Comparison of ENCODE assay signal across 39 mouse cellular contexts in the genomic region with DNA sequence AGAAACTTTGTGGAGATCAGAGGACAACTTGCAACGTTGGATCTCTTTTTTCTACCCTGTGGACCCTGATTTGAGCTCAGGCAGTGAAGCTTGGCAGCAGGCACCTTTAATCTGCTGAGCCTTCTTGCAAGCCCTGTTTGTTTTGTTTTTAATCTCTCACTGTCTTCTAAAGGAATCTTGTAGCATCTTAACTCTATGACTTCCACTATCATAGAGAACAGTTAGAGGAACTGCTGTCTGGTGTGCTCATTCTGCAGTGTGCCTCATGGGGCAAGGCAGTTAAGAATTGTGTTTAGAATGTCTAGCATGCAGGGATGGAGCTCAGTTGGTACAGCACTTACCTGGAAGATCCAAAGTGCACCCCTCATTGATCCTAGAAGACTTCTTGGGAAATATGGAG. TPM values are rescaled to one million over a fixed set of nuclear protein-coding genes. Genes with fewer than 3 reads are reported as not detected.
DNase-seq lines count a peak whose midpoint lies in the region; ATAC-seq and TF ChIP-seq lines count a peak whose summit lies in the region.
"Had no signal": no experiment of that assay in that cellular context is flagged by ENCODE, and none has a peak within 500 bp of the region (broad histone marks: within the 10 kb centered on the region; RNA-seq: fewer than 3 reads in every experiment).

No protein-coding gene starts in this region.

- no peaks in the 10 kb centered on the region for H3K27me3 ChIP-seq in heart, embryonic 10.5 days (ENCODE audit: insufficient read depth, poor library complexity, severe bottlenecking)
- no peaks in the 10 kb centered on the region for H3K27me3 ChIP-seq in embryonic facial prominence, embryonic 10.5 days (replicated peaks; ENCODE audit: low read depth, poor library complexity, severe bottlenecking)
- H3K27me3 ChIP-seq in liver, embryonic 14.5 days (ENCODE audit: control insufficient read depth, insufficient read depth, low read length) = no peaks in the 10 kb centered on the region
- H3K27me3 ChIP-seq: embryonic facial prominence, embryonic 13.5 days; heart, embryonic 15.5 days; limb, embryonic 12.5 days; midbrain, embryonic 15.5 days; Patski had no signal

- H3K27ac ChIP-seq in heart, embryonic 10.5 days = peak overlapping the region; percentile 80
- no peak overlapping the region for H3K27ac ChIP-seq in embryonic facial prominence, embryonic 10.5 days (replicated peaks)
- H3K27ac ChIP-seq in liver, embryonic 14.5 days = peak overlapping the region; percentile 91
- H3K27ac ChIP-seq: embryonic facial prominence, embryonic 13.5 days; forebrain, embryonic 12.5 days; kidney, postnatal 0 days; left cerebral cortex, adult 2 months; limb, embryonic 12.5 days; midbrain, embryonic 15.5 days had no signal

- ATAC-seq in liver, embryonic 14.5 days (ENCODE audit: insufficient read depth) = no peak
- ATAC-seq in megakaryocyte-erythroid progenitor cell, adult 5-6 weeks (replicated peaks; ENCODE audit: low FRiP score, low TSS enrichment, poor library complexity, severe bottlenecking) = 0 out of 2 replicates have a peak, but pooled peaks have one; percentile 5
- ATAC-seq: forebrain, postnatal 0 days; hindbrain, embryonic 16.5 days; lung, postnatal 0 days; midbrain, embryonic 15.5 days; Patski had no signal

- peak; percentile 41 for TF ChIP-seq EP300 in liver, embryonic 14.5 days (IDR thresholded peaks at IDR 0.05; ENCODE audit: low read depth)

- no peaks in the 10 kb centered on the region for H3K9me3 ChIP-seq in heart, embryonic 10.5 days
- H3K9me3 ChIP-seq in embryonic facial prominence, embryonic 10.5 days = no peaks in the 10 kb centered on the region
- no peaks in the 10 kb centered on the region for H3K9me3 ChIP-seq in liver, embryonic 14.5 days (ENCODE audit: control insufficient read depth, low read length)
- H3K9me3 ChIP-seq: embryonic facial prominence, embryonic 13.5 days; forebrain, embryonic 12.5 days; G1E; heart, embryonic 15.5 days; limb, embryonic 12.5 days; midbrain, embryonic 15.5 days had no signal

- WGBS in heart, embryonic 10.5 days = 31% methylated on average over 1 of the region's 1 CpGs
- WGBS in embryonic facial prominence, embryonic 10.5 days = 61% methylated on average over 1 of the region's 1 CpGs
- 26% methylated on average over 1 of the region's 1 CpGs for WGBS in liver, embryonic 14.5 days (ENCODE audit: insufficient replicate concordance)

- peak overlapping the region; percentile 78 for H3K4me2 ChIP-seq in liver, embryonic 14.5 days (ENCODE audit: low read depth)
- H3K4me2 ChIP-seq: embryonic facial prominence, embryonic 13.5 days; forebrain, embryonic 12.5 days; limb, embryonic 12.5 days; midbrain, embryonic 15.5 days had no signal

- no peak overlapping the region for H3K4me3 ChIP-seq in heart, embryonic 10.5 days
- no peak overlapping the region for H3K4me3 ChIP-seq in embryonic facial prominence, embryonic 10.5 days
- peak overlapping the region; percentile 14 to 26; a peak in 3 of 4 replicates for H3K4me3 ChIP-seq in liver, embryonic 14.5 days (ENCODE audit: insufficient read depth in 1 of 2, low read depth in 2 of 2, low read length in 2 of 2)
- H3K4me3 ChIP-seq: embryonic facial prominence, embryonic 13.5 days; forebrain, embryonic 12.5 days; heart, embryonic 15.5 days; left cerebral cortex, adult 2 months; limb, embryonic 12.5 days; midbrain, embryonic 15.5 days had no signal

- DNase-seq in heart, embryonic 10.5 days (ENCODE audit: low spot score) = peak; percentile 55
- DNase-seq in heart, adult 11 months = no peak
- DNase-seq in embryonic facial prominence, embryonic 10.5 days (ENCODE audit: low spot score) = peak; percentile 2
- DNase-seq in liver, embryonic 14.5 days (ENCODE audit: low read depth in 3 of 3, low spot score in 3 of 3) = no peak
- DNase-seq in urinary bladder, postnatal 14 days (ENCODE audit: low spot score) = no peak
- DNase-seq in kidney, adult 11 months = no peak
- DNase-seq: adrenal gland, postnatal 10 days; cerebellum, adult 8-10 months; cerebellum, postnatal 25 days; forebrain, postnatal 0 days; kidney, adult 2 months; kidney, postnatal 4 days; layer of hippocampus, adult 9-11 months; lung, adult 18-20 months; lung, postnatal 4 days; spleen, adult 18-20 months; thymus, postnatal 14 days had no signal

- peak overlapping the region; percentile 53 for H3K9ac ChIP-seq in liver, embryonic 14.5 days (replicated peaks)
- H3K9ac ChIP-seq: embryonic facial prominence, embryonic 13.5 days; forebrain, embryonic 12.5 days; forebrain, postnatal 0 days; heart, embryonic 15.5 days; limb, embryonic 12.5 days; midbrain, embryonic 15.5 days had no signal

- peaks cover 56% of the 10 kb centered on the region for H3K4me1 ChIP-seq in heart, embryonic 10.5 days
- H3K4me1 ChIP-seq in embryonic facial prominence, embryonic 10.5 days = peaks cover 24% of the 10 kb centered on the region
- peaks cover 33 to 52% of the 10 kb centered on the region in 2 experiments for H3K4me1 ChIP-seq in liver, embryonic 14.5 days (replicated peaks; ENCODE audit: control insufficient read depth in 2 of 2, insufficient read depth in 2 of 2, low read length in 1 of 2)

- peaks cover 2% of the 10 kb centered on the region; the same call in 1 of the 2 replicates for H3K36me3 ChIP-seq in heart, embryonic 10.5 days
- H3K36me3 ChIP-seq in embryonic facial prominence, embryonic 10.5 days (replicated peaks) = no peaks in the 10 kb centered on the region
- peaks cover 11% of the 10 kb centered on the region for H3K36me3 ChIP-seq in liver, embryonic 14.5 days (replicated peaks; ENCODE audit: control insufficient read depth, insufficient read depth, low read depth)
- H3K36me3 ChIP-seq: embryonic facial prominence, embryonic 13.5 days; forebrain, embryonic 12.5 days; G1E; heart, embryonic 15.5 days; limb, embryonic 12.5 days; midbrain, embryonic 15.5 days had no signal

- no peak for TF ChIP-seq CTCF in liver, embryonic 14.5 days (IDR thresholded peaks at IDR 0.05; ENCODE audit: low read depth)

RNA-seq across cellular contexts. Expression of gene Cd59a, which starts 4.3 kb away (rescaled TPM):
- 70.8 and 82.0 TPM in 2 replicates for polyA plus RNA-seq in heart, embryonic 10.5 days (2016; fragmentation: Nextera tagmentation; extraction: Ambion mirVana)
- 21.7 and 22.4 TPM in 2 replicates for polyA plus RNA-seq in embryonic facial prominence, embryonic 10.5 days (2016; fragmentation: Nextera tagmentation; extraction: Ambion mirVana)
- 29.4 and 41.3 TPM in 2 replicates for polyA plus RNA-seq in liver, embryonic 14.5 days (2012; rRNA removed)
- 88.5 and 94.7 TPM in 2 replicates for polyA plus RNA-seq in liver, embryonic 14.5 days (2014; fragmentation: Nextera tagmentation; extraction: Ambion mirVana)
- 8.8 and 21.7 TPM in 2 replicates for total RNA-seq in megakaryocyte-erythroid progenitor cell, adult 5-6 weeks (2014; fragmentation: Nextera tagmentation)
- 24.2 and 25.3 TPM in 2 replicates for total RNA-seq in megakaryocyte-erythroid progenitor cell, adult 5-6 weeks (2017)

RNA-seq across cellular contexts. Expression of gene A930018P22Rik, which starts 22.6 kb away (rescaled TPM):
- polyA plus RNA-seq in heart, embryonic 10.5 days (2016; fragmentation: Nextera tagmentation; extraction: Ambion mirVana) = 0.55 and 0.71 TPM in 2 replicates
- polyA plus RNA-seq in embryonic facial prominence, embryonic 10.5 days (2016; fragmentation: Nextera tagmentation; extraction: Ambion mirVana) = not detected in 2 replicates
- 0.22 and 0.23 TPM in 2 replicates for polyA plus RNA-seq in liver, embryonic 14.5 days (2012; rRNA removed)
- 0.63 and 0.93 TPM in 2 replicates for polyA plus RNA-seq in liver, embryonic 14.5 days (2014; fragmentation: Nextera tagmentation; extraction: Ambion mirVana)
- 0.42 TPM in 1 of 2 replicates, not detected in the other for total RNA-seq in megakaryocyte-erythroid progenitor cell, adult 5-6 weeks (2014; fragmentation: Nextera tagmentation)
- total RNA-seq in megakaryocyte-erythroid progenitor cell, adult 5-6 weeks (2017) = not detected in 2 replicates
- total RNA-seq: G1E; left cerebral cortex, postnatal 25 days; neutrophil, adult 5-6 weeks had no signal
- polyA plus RNA-seq: embryonic facial prominence, embryonic 13.5 days; forebrain, embryonic 12.5 days; forebrain, postnatal 0 days; G1E; hindbrain, embryonic 11.5 days; hindbrain, embryonic 16.5 days; intestine, embryonic 14.5 days; limb, embryonic 12.5 days; midbrain, embryonic 15.5 days; neural tube, embryonic 11.5 days; Patski had no signal

RNA-seq across cellular contexts. Expression of gene Cd59b, which starts 30.3 kb away (rescaled TPM):
- polyA plus RNA-seq in heart, embryonic 10.5 days (2016; fragmentation: Nextera tagmentation; extraction: Ambion mirVana) = 4.3 and 8.4 TPM in 2 replicates
- 4.1 and 4.4 TPM in 2 replicates for polyA plus RNA-seq in embryonic facial prominence, embryonic 10.5 days (2016; fragmentation: Nextera tagmentation; extraction: Ambion mirVana)
- 9.3 and 12.2 TPM in 2 replicates for polyA plus RNA-seq in liver, embryonic 14.5 days (2012; rRNA removed)
- 14.3 and 16.6 TPM in 2 replicates for polyA plus RNA-seq in liver, embryonic 14.5 days (2014; fragmentation: Nextera tagmentation; extraction: Ambion mirVana)
- 5.5 and 8.3 TPM in 2 replicates for total RNA-seq in megakaryocyte-erythroid progenitor cell, adult 5-6 weeks (2014; fragmentation: Nextera tagmentation)
- 23.2 and 31.1 TPM in 2 replicates for total RNA-seq in megakaryocyte-erythroid progenitor cell, adult 5-6 weeks (2017)
- total RNA-seq: neutrophil, adult 5-6 weeks had no signal
- polyA plus RNA-seq: G1E had no signal

RNA-seq across cellular contexts. Expression of gene Gm10799, which starts 31.6 kb away (rescaled TPM):
- polyA plus RNA-seq in heart, embryonic 10.5 days (2016; fragmentation: Nextera tagmentation; extraction: Ambion mirVana) = not detected in 2 replicates
- not detected in 2 replicates for polyA plus RNA-seq in embryonic facial prominence, embryonic 10.5 days (2016; fragmentation: Nextera tagmentation; extraction: Ambion mirVana)
- polyA plus RNA-seq in liver, embryonic 14.5 days (2012; rRNA removed) = not detected in 2 replicates
- polyA plus RNA-seq in liver, embryonic 14.5 days (2014; fragmentation: Nextera tagmentation; extraction: Ambion mirVana) = not detected in 2 replicates
- not detected in 2 replicates for total RNA-seq in megakaryocyte-erythroid progenitor cell, adult 5-6 weeks (2014; fragmentation: Nextera tagmentation)
- not detected in 2 replicates for total RNA-seq in megakaryocyte-erythroid progenitor cell, adult 5-6 weeks (2017)
- total RNA-seq: adrenal gland, postnatal 10 days; forebrain, postnatal 0 days; G1E; gastrocnemius, adult 8-10 months; gastrocnemius, postnatal 4 days; heart, postnatal 25 days; left cerebral cortex, adult 2 months; left cerebral cortex, postnatal 25 days; neutrophil, adult 5-6 weeks had no signal
- polyA plus RNA-seq: embryonic facial prominence, embryonic 13.5 days; forebrain, embryonic 12.5 days; forebrain, postnatal 0 days; G1E; heart, embryonic 15.5 days; hindbrain, embryonic 11.5 days; hindbrain, embryonic 16.5 days; intestine, embryonic 14.5 days; kidney, adult 2 months; kidney, postnatal 0 days; limb, embryonic 12.5 days; lung, postnatal 0 days; midbrain, embryonic 15.5 days; neural tube, embryonic 11.5 days; Patski; stomach, embryonic 16.5 days; urinary bladder, adult 2 months had no signal

RNA-seq across cellular contexts. Expression of gene Gm10912, which starts 34.3 kb away (rescaled TPM):
- not detected in 2 replicates for polyA plus RNA-seq in heart, embryonic 10.5 days (2016; fragmentation: Nextera tagmentation; extraction: Ambion mirVana)
- not detected in 2 replicates for polyA plus RNA-seq in embryonic facial prominence, embryonic 10.5 days (2016; fragmentation: Nextera tagmentation; extraction: Ambion mirVana)
- polyA plus RNA-seq in liver, embryonic 14.5 days (2012; rRNA removed) = 0.03 and 0.06 TPM in 2 replicates
- polyA plus RNA-seq in liver, embryonic 14.5 days (2014; fragmentation: Nextera tagmentation; extraction: Ambion mirVana) = not detected in 2 replicates
- total RNA-seq in megakaryocyte-erythroid progenitor cell, adult 5-6 weeks (2014; fragmentation: Nextera tagmentation) = 0.98 TPM in 1 of 2 replicates, not detected in the other
- 0.53 TPM in 1 of 2 replicates, not detected in the other for total RNA-seq in megakaryocyte-erythroid progenitor cell, adult 5-6 weeks (2017)
- total RNA-seq: forebrain, postnatal 0 days had no signal
- polyA plus RNA-seq: forebrain, embryonic 12.5 days; forebrain, postnatal 0 days; G1E; hindbrain, embryonic 11.5 days; hindbrain, embryonic 16.5 days; intestine, embryonic 14.5 days; kidney, postnatal 0 days; limb, embryonic 12.5 days; lung, postnatal 0 days; midbrain, embryonic 15.5 days; neural tube, embryonic 11.5 days; Patski; stomach, embryonic 16.5 days had no signal

Comparison
In these comparisons a context has a peak if more than half of its experiments do, and no peak if none do; other contexts are left out.
1. DNase-seq: peak in heart, embryonic 10.5 days (single experiment) and embryonic facial prominence, embryonic 10.5 days (single experiment); none in heart, adult 11 months (single experiment), liver, embryonic 14.5 days (0 of 3), urinary bladder, postnatal 14 days (single experiment) and kidney, adult 11 months (single experiment).
2. H3K4me3 ChIP-seq: peak in liver, embryonic 14.5 days (2 of 2); none in heart, embryonic 10.5 days (single experiment) and embryonic facial prominence, embryonic 10.5 days (single experiment).